Mouse (Mus musculus) T-helper 17 cell (primary cell): ENCODE data around the gene Olfr1158.
"Not testable (repeated sequence)": the region's sequence is repeated elsewhere in the genome, so short reads cannot be mapped to it uniquely, and the experiment has no call there.

ENCODE experiments used
- in situ Hi-C, 2 experiments: fragments of 300-600 bp; cut with MboI, MseI; formaldehyde crosslinking; loops; 1 replicate in 1 of 2; 2 replicates in 1 of 2; pipeline ENCODE4 v1.15.1; 2025; ENCODE audit warnings: high pct_unique_total_duplicates in 2 of 2

Gene Olfr1158

DNA sequence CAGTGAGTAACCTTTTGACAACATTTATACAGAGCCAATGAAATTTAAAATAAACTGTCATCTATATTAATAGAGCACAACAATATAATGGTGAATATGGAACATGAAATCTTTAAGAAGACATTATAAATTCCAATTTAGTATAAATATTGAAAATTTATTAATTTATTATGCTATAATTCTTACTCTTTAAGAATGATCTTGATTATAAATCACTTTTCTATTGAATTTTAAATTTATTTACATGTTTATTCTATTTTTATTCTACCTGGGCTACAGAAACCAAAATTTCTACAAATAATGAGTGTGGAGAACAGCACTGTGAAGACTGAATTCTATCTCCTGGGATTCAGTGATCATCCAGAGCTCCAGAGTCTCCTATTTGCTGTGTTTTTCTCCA lies at the start of gene Olfr1158:
Gene Olfr1158, plus strand, starts transcription at position 301 of the 400 bp plus-strand sequence.
- in situ Hi-C loops: no loop called here

DNA sequence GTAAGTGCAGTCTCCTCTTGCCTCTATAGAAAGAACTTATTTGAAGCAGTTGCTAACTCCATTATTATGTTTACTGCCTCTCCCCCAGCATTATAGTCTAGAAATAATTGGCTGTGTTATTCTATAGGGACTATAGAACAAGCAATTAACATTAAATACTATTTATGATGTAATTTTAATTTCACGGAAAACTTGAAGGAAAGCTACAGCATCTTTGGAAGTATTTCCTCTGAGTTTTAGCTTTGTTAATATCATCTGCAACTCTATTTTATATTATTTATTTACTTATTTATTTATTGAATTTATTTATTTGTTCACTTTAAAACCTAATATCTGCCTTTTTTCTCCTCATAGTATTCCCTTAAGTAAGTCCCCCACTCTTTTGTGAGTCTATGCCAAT lies 44.9 kb upstream of the Olfr1158 start, which contains the start of gene Olfr1155:
Gene Olfr1155, minus strand, starts transcription at position 101 of the 400 bp plus-strand sequence.
- in situ Hi-C loops: no loop called here

DNA sequence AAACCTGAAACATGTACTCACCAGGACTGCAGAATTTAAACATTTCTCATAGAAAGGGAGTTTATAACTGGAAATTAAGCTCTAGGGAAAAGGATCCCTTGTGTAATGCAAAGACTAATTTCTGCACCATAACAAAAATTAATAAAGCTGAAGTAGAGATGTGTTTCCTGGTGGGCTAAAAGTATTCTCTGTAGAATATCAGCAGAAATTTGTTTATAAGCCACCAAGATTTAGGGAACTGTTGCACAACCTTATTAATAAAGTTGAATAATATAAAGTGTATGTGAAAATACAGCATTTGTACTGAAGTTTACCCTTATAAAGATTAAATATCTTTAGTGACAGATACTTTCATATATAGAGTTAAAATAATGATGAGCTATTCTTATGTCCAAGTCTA lies 36.9 kb upstream of the Olfr1158 start, which contains the start of gene Olfr1156:
Gene Olfr1156, minus strand, starts transcription at position 101 of the 400 bp plus-strand sequence.
- in situ Hi-C loops: no loop called here

DNA sequence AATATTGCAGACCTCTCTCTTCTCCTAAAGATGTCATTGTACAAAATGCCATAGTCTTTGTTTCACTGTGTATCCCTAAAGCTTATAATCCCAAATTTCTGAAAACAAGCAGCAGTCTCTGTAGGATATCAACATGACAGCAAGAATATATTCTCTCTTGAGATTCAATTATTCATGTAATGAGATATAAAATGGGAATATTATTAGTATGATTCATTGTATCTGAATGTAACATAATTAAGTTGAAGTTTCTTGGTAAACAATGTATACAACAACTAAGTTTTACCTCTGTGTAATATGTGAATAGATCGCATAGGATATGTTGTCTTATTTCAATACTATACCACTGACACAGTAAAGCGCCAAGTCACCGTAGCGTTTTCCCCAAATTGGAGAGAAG lies 21.7 kb upstream of the Olfr1158 start, which contains the start of gene Olfr1157:
Gene Olfr1157, minus strand, starts transcription at position 101 of the 400 bp plus-strand sequence.
- in situ Hi-C loops: no loop called here

DNA sequence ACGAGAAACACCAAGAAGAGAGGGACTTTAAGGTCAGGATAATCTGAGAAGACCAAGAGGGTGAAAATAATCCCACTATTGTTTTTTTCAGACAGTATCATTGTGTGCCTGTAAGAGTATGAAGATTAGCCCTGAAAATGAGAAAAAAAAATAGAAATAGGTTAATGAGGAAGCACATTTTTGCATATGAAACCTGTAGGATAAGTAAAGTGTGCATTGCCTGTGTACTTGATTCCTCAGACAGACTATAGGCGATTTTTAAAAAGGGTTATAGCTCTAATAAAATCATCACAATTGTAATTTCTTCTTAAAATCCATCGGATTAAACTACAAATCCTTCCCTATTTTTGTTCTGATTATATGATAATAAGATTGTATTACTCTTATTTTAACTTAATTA lies 15.3 kb upstream of the Olfr1158 start, which contains the start of gene Olfr74:
Gene Olfr74, minus strand, starts transcription at position 101 of the 400 bp plus-strand sequence.
- in situ Hi-C loops: no loop called here

DNA sequence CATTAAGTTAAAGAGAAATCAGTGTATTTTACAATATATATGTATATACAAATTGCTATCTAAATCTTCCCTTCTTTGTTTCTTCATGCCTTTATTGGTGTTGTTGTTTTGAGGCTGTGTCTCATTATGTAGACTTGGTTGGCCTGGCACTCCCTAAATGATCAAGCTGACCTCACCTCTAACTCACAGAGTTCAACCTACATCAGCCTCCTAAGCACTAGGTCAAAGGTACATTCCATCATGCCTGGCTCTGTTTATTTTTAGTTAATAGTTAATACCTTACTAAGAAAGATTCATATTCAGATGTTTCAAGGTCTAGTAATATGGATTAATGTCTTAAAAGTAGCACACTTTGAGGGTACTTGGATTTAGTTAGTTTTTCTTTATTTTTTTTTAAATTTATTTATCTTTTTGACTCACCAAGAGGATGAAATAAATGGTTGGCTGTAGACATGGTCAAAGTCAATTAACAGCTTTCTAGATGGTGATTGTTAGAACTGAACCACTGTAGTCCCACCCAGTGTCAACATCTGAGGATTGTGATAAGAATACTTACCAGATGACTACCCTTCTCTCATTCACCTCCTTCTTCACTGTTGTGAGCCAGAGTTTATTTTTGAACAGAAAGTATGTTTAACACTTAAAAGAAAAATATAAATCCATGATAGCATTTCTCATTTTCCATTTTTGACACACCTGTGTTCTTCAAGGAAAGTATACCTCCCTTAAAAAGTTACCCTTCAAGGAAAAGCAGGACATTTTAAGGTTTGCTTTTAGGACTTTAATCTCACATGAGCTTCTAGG lies 17.8 kb downstream of the Olfr1158 start, which contains the start of gene Olfr1160:
Gene Olfr1160, minus strand, starts transcription at position 754 of the 804 bp plus-strand sequence.
- in situ Hi-C loops: no loop called here

DNA sequence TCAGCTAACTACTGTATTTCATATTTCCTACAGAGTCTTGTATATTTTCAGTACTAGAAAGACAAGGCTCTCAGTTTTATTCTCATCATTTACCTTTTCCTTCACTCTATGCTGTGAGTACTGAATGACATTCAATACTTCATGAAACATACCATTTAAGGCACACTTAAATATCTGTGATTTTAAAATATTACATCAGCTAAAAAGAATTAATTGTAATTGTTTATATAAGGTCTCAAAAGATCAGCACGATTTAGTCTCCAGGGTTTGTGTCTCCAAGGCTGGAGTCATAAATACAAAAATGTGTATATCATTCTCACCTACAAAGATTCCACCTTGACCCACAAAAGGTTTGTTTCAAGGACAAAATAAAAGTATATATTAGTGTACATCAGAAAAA lies 32.6 kb downstream of the Olfr1158 start, which contains the start of gene Olfr1161:
Gene Olfr1161, plus strand, starts transcription at position 301 of the 400 bp plus-strand sequence.
- in situ Hi-C loops: not testable (repeated sequence)

DNA sequence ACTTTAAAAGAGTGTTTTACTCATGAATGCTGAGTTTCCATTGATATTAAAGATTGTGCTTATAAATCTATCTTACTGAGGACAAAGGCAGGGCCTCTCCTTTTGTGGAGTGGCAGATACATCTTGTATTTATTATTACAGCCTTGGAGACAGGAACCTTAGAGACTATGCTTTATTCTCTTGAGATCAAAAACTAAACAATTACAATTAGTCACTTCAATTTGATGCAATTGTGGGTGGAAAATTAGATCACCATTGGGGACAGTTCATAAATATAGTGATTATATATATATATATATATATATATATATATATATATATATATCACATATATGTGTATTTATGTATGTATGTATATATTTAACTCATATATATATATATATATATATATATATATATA lies 47.7 kb downstream of the Olfr1158 start, which contains the start of gene Olfr73:
Gene Olfr73, minus strand, starts transcription at position 101 of the 400 bp plus-strand sequence.
- in situ Hi-C loops: no loop called here
